Comparison of ENCODE assay signal across 10 mouse cellular contexts in the genomic region with DNA sequence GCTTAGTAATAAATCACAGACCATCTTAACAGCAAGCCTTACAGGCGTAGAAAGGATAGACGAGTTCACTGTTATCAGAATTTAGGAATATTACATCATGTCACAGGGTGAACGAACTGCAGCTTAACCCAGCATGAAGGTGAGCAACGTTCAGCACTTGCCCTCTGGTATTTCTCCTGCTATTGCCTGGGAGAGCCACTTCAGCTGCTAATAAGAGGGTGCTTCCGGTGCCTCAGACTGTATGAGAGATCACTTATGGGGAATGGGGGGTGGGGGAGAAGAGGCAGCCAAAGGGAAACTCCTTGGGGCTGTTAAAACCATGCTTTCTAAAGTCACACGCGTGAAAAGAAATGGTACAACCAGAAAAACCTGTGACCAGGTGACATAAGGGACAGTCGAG.
DNase-seq lines count a peak whose midpoint lies in the region; ATAC-seq and TF ChIP-seq lines count a peak whose summit lies in the region.
"Had no signal": no experiment of that assay in that cellular context is flagged by ENCODE, and none has a peak within 500 bp of the region (broad histone marks: within the 10 kb centered on the region; RNA-seq: fewer than 3 reads in every experiment).

No protein-coding gene starts in this region.

- H3K4me2 ChIP-seq in limb, embryonic 13.5 days (replicated peaks), result peak overlapping the region; percentile 52; the same call in 1 of the 2 replicates
- H3K4me2 ChIP-seq in stomach, embryonic 15.5 days, result peak overlapping the region; percentile 45
- H3K4me2 ChIP-seq: forebrain, embryonic 12.5 days had no signal

- peak; percentile 82 for DNase-seq in heart, adult 11 months
- DNase-seq in heart, adult 9 months (ENCODE audit: low spot score in 2 of 2), result no peak
- DNase-seq in liver, adult 2 months (ENCODE audit: extremely low read depth, low read depth, low spot score), result peak; percentile 21
- no peak for DNase-seq in liver
- DNase-seq in ovary, postnatal 10 days (ENCODE audit: low spot score), result no peak
- DNase-seq: retina, postnatal 1 day had no signal

- no peaks in the 10 kb centered on the region for H3K36me3 ChIP-seq in liver, adult 2 months (ENCODE audit: control insufficient read depth, insufficient read depth, low read length)
- no peaks in the 10 kb centered on the region for H3K36me3 ChIP-seq in limb, embryonic 13.5 days
- H3K36me3 ChIP-seq in stomach, embryonic 15.5 days, result no peaks in the 10 kb centered on the region
- H3K36me3 ChIP-seq: forebrain, embryonic 12.5 days had no signal

- no peak for ATAC-seq in limb, embryonic 13.5 days (ENCODE audit: low FRiP score, low read depth)
- ATAC-seq in stomach, embryonic 15.5 days (ENCODE audit: insufficient read depth, low FRiP score, low read depth), result no peak
- no peak for ATAC-seq in CD4-positive, CD25-positive, alpha-beta regulatory T cell, adult 4 months

- no peaks in the 10 kb centered on the region for H3K9me3 ChIP-seq in limb, embryonic 13.5 days
- no peaks in the 10 kb centered on the region for H3K9me3 ChIP-seq in stomach, embryonic 15.5 days
- H3K9me3 ChIP-seq: forebrain, embryonic 12.5 days had no signal

- H3K4me1 ChIP-seq in liver, adult 2 months (ENCODE audit: control insufficient read depth, insufficient read depth, low read length), result peaks cover 7% of the 10 kb centered on the region
- H3K4me1 ChIP-seq in limb, embryonic 13.5 days, result no peaks in the 10 kb centered on the region
- 0 out of 2 replicates have a peak, but pooled peaks cover 6% of the 10 kb centered on the region for H3K4me1 ChIP-seq in stomach, embryonic 15.5 days
- H3K4me1 ChIP-seq: forebrain, embryonic 12.5 days had no signal

- TF ChIP-seq CTCF in liver, adult 2 months (IDR thresholded peaks at IDR 0.05; ENCODE audit: low read depth, low read length), result no peak

- no peaks in the 10 kb centered on the region for H3K79me2 ChIP-seq in liver, adult 2 months (ENCODE audit: control insufficient read depth, insufficient read depth, low read length)

- H3K27me3 ChIP-seq in liver, adult 2 months (ENCODE audit: control insufficient read depth, insufficient read depth, low read length), result peaks cover 6% of the 10 kb centered on the region; the same call in 1 of the 2 replicates
- H3K27me3 ChIP-seq in limb, embryonic 13.5 days, result 0 out of 2 replicates have a peak, but pooled peaks cover 9% of the 10 kb centered on the region
- H3K27me3 ChIP-seq in stomach, embryonic 15.5 days (replicated peaks), result no peaks in the 10 kb centered on the region
- H3K27me3 ChIP-seq: forebrain, embryonic 12.5 days had no signal

- no peak overlapping the region for H3K27ac ChIP-seq in liver, adult 2 months (replicated peaks; ENCODE audit: insufficient read depth, low read depth, low read length)
- H3K27ac ChIP-seq in limb, embryonic 13.5 days, result no peak overlapping the region
- no peak overlapping the region for H3K27ac ChIP-seq in stomach, embryonic 15.5 days
- H3K27ac ChIP-seq: forebrain, embryonic 12.5 days had no signal

- no peak overlapping the region for H3K9ac ChIP-seq in liver, adult 2 months (ENCODE audit: low read depth, low read length)
- H3K9ac ChIP-seq in limb, embryonic 13.5 days, result no peak overlapping the region
- no peak overlapping the region for H3K9ac ChIP-seq in stomach, embryonic 15.5 days
- H3K9ac ChIP-seq: forebrain, embryonic 12.5 days had no signal

- TF ChIP-seq POLR2A in liver, adult 2 months (IDR thresholded peaks at IDR 0.05; ENCODE audit: extremely low read depth, insufficient read depth, low read length), result no peak

- WGBS in liver, adult 2 months, result 33% methylated on average over 8 of the region's 8 CpGs
- WGBS in limb, embryonic 13.5 days, result 61% methylated on average over 8 of the region's 8 CpGs
- WGBS in stomach, embryonic 15.5 days, result 44% methylated on average over 8 of the region's 8 CpGs

- H3K4me3 ChIP-seq in liver, adult 2 months (ENCODE audit: insufficient read depth, low read depth, low read length), result no peak overlapping the region
- H3K4me3 ChIP-seq in limb, embryonic 13.5 days, result no peak overlapping the region
- no peak overlapping the region; the same call in 1 of the 2 replicates for H3K4me3 ChIP-seq in stomach, embryonic 15.5 days (replicated peaks)
- H3K4me3 ChIP-seq: forebrain, embryonic 12.5 days had no signal

Comparison
In these comparisons a context has a peak if more than half of its experiments do, and no peak if none do; other contexts are left out.
1. DNase-seq: peak in heart, adult 11 months (single experiment) and liver, adult 2 months (single experiment); none in heart, adult 9 months (0 of 2), liver (single experiment) and ovary, postnatal 10 days (single experiment).